Mouse (Mus musculus) ES-E14 (cell line): ENCODE results near the gene Mgme1.

Experiments
- CHD2 ChIP-seq: IDR thresholded peaks from 2 replicates; pipeline ENCODE4 v1.6.1; 2014; ENCODE audit warnings: mild to moderate bottlenecking, low read depth, low read length, inconsistent platforms
- HCFC1 ChIP-seq: IDR thresholded peaks from 2 replicates; pipeline ENCODE4 v1.6.1; 2012; ENCODE audit warnings: low read length, inconsistent platforms, borderline replicate concordance; ENCODE audit not compliant: insufficient read depth
- MAFK ChIP-seq: IDR thresholded peaks from 2 replicates; pipeline ENCODE4 v1.6.1; 2014; ENCODE audit warnings: mild to moderate bottlenecking, low read depth, low read length, inconsistent platforms; ENCODE audit not compliant: insufficient read depth
- ZC3H11A ChIP-seq: IDR thresholded peaks from 2 replicates; pipeline ENCODE4 v1.6.1; 2012; ENCODE audit warnings: low read depth, mild to moderate bottlenecking, inconsistent platforms, low read length, borderline replicate concordance
- ZNF384 ChIP-seq: IDR thresholded peaks from 2 replicates; pipeline ENCODE4 v1.6.1; 2012; ENCODE audit warnings: low read depth, low read length, inconsistent platforms

DNA sequence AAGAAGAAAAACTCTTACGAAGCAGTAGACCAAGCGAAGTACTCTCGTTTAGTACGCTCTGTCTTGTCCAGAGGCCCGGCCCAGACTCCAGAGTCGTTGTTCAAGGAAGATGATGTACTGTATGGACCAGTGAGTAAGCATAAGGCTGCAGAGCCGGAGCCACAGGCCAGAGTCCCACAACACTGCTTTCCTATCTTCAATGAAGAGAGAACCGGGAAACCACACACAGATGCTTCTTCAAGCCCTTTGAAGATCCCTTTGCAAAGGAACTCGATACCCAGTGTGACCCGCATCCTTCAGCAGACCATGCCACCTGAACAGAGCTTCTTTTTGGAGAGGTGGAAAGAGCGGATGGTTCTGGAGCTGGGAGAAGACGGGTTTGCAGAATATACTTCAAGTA lies 1.6 kb downstream of the Mgme1 start:
- TF ChIP-seq CHD2 (no peak), ZC3H11A (no peak), HCFC1 (no peak), MAFK (no peak), ZNF384 (no peak)
